Mouse (Mus musculus): ENCODE results near the gene Gm10188.

DNA sequence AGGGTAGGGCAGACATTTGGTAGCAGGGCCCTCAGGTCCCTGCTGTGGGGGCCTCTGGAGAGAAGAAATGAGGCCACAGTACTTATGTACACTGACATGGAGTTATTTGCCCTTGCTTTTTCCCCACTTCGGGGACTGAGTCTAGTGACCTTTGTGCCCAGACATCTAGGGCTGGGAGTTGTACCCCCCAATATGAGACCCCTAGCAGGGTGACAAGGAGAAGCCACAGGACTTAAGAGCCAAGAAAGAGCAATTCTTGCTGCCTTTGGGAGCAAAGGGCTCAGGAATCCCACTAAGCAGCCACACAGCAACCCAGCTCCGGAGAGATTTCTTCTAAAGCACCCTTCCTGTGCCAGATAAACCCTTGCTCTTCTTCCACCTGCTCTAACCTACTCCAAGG, 27.6 kb downstream of the Gm10188 start:
- TF ChIP-seq POLR2A (IDR thresholded peaks at IDR 0.05; ENCODE audit: extremely low read depth, insufficient read depth, low read length) (no peak), CTCF (IDR thresholded peaks at IDR 0.05; ENCODE audit: extremely low read depth, insufficient read depth, low read length) (no peak)
